Mouse (Mus musculus) granulocyte monocyte progenitor cell, adult 5-6 weeks (primary cell): ENCODE measurements at regions not wholly inside any gene's neighbourhood (a gene's known extent, or its start where the extent isn't known, plus 50 kb on each side); places are given as distances from the start of the nearest gene placed in this dataset.
"Not testable (repeated sequence)": the region's sequence is repeated elsewhere in the genome, so short reads cannot be mapped to it uniquely, and the experiment has no call there.

Experiments used
- ATAC-seq: replicated peaks from 2 replicates; pipeline ENCODE4 v1.8.0; 2016; ENCODE audit warnings: mild to moderate bottlenecking, moderate TSS enrichment, inconsistent platforms; ENCODE audit not compliant: poor library complexity, severe bottlenecking

DNA sequence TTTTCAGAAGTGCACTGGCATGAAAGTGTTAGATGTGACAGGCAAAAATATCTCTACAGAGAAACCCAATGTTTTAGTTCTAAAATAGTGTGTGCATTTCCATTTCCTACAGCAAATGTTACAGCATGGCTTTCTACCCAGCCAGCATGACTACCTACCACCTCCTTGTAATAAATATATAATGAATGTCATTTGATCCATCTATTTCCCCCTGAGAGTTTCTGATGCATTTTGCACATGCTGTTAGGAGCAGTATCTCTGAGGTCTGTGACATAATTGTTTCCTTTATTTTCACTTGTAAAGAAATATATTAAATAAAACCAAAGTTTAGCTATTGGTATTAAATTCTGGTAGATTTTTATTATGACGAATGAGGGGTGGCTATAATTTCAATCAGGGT lies 1086.4 kb downstream of the Diaph3 start:
- no peak for ATAC-seq

DNA sequence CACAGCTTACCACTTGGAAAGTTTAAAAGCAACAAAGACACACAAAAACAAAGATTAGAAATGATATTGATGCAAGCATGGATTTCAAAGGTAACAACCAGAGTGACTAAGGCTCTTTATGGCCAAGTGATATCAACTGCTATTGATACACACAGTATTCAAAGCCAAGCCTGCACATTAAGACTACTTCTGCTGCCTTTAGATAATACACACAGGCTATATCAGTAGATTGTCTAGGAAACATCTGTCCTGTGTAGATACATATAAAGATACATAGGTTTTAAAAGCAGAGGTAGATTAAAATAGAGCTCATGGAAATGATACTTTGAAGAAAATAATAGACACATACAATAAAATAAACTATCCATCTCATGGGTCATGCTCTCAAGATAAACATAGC lies 1111.6 kb downstream of the Diaph3 start:
- ATAC-seq, result no peak

DNA sequence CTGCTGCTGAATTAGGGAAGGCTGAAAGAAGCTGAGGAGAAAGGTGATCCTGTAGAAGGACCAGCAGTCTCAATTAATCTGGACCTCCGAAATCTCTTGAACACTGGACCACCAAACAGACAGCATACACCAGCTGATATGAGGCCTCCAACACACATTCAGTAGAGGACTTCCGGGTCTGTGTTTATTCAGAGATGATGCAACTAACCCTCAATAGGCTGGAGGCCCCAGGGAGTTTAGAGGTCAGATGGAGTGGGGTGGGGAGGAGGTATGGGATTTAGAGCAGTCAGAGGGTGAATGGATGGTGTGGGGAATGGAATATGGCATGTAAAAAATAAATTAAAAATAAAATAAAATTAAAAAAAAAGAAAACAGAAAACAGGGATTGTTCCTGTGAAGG lies 1123.4 kb downstream of the Diaph3 start:
- not testable (repeated sequence) for ATAC-seq
